Mouse (Mus musculus): ENCODE results near the gene Spata20.

GRCm38 (mm10) chr11:94491035-94491748, 5.2 kb upstream of the Spata20 start:
- TF ChIP-seq GATA1 (IDR thresholded peaks at IDR 0.05; ENCODE audit: borderline replicate concordance, low read length) (no peak), FLI1 (IDR thresholded peaks at IDR 0.05; ENCODE audit: low read length) (no peak)

Measured in megakaryocyte, embryonic 14.5 days (primary cell).